Mouse (Mus musculus) small intestine, adult 2 months (tissue): ENCODE data around the gene Stx8. TPM values are rescaled to one million over a fixed set of nuclear protein-coding genes. Genes with fewer than 3 reads are reported as not detected.

Source experiments
- H3K27ac ChIP-seq: fragments of 200-500 bp; 2 replicates; pipeline ENCODE4 v1.5.1; 2012; ENCODE audit warnings: low read depth, low read length, control low read depth, inconsistent platforms; ENCODE audit not compliant: insufficient read depth
- H3K27me3 ChIP-seq: fragments of 200-500 bp; 2 replicates; pipeline ENCODE4 v1.6.1; 2012; ENCODE audit warnings: mild to moderate bottlenecking, moderate library complexity, low read length, inconsistent platforms; ENCODE audit not compliant: control insufficient read depth, insufficient read depth
- H3K36me3 ChIP-seq: fragments of 200-500 bp; 2 replicates; pipeline ENCODE4 v1.6.1; 2012; ENCODE audit warnings: mild to moderate bottlenecking, low read length, control low read depth, inconsistent platforms; ENCODE audit not compliant: control insufficient read depth, insufficient read depth
- H3K4me1 ChIP-seq: fragments of 200-500 bp; 2 replicates; pipeline ENCODE4 v1.6.1; 2012; ENCODE audit warnings: low read length, inconsistent platforms, mixed read lengths; ENCODE audit not compliant: control insufficient read depth, insufficient read depth, insufficient read length
- H3K4me3 ChIP-seq: fragments of 200-500 bp; 2 replicates; pipeline ENCODE4 v1.5.1; 2012; ENCODE audit warnings: low read depth, mild to moderate bottlenecking, control low read depth, inconsistent platforms, low read length, moderate library complexity
- CTCF ChIP-seq: fragments of 200-500 bp; IDR thresholded peaks from 2 replicates; pipeline ENCODE4 v1.5.1; 2012; ENCODE audit warnings: low read depth, mild to moderate bottlenecking, control low read depth, inconsistent platforms, low read length, moderate library complexity, mixed read lengths; ENCODE audit not compliant: insufficient replicate concordance, insufficient read length; ENCODE audit errors: extremely low read depth
- POLR2A ChIP-seq: fragments of 200-500 bp; IDR thresholded peaks from 2 replicates; pipeline ENCODE4 v1.6.1; 2012; ENCODE audit warnings: low read depth, mild to moderate bottlenecking, control low read depth, inconsistent platforms, low read length, moderate library complexity
- WGBS: fragments of 180-500 bp; shearing (Covaris S2); methylation state at CpG from one replicate; pipeline ENCODE4 v1.1.7; 2018; 5-methylcytosine and 5-hydroxymethylcytosine counted together
- polyA plus RNA-seq: library from polyadenylated mRNA; depleted of rRNA; stranded (reverse); fragments of >200 nt; gene quantifications from 2 replicates; pipeline ENCODE4 v1.2.3, GENCODE M21; 2012

Stx8 gene
- polyA plus RNA-seq, 1 experiment: 2.4 TPM

- no peak overlapping the region for H3K27ac ChIP-seq
- TF ChIP-seq POLR2A: no peak
- no peak for TF ChIP-seq CTCF
- 76% methylated on average over 5 of the region's 5 CpGs for WGBS
- no peak overlapping the region for H3K4me3 ChIP-seq
- H3K4me1 ChIP-seq: peaks cover 12% of the 10 kb centered on the region
- H3K36me3 ChIP-seq: no peaks in the 10 kb centered on the region
- no peaks in the 10 kb centered on the region for H3K27me3 ChIP-seq
These were observed 238.4 kb downstream of the Stx8 start for GRCm38 (mm10) chr11:68204407-68204806.

GRCm38 (mm10) chr11:68205572-68206229 is 239.7 kb downstream of the Stx8 start:
- H3K27ac ChIP-seq: no peak overlapping the region
- WGBS: 83% methylated on average over 10 of the region's 10 CpGs
- TF ChIP-seq CTCF: no peak
- TF ChIP-seq POLR2A: no peak

DNA sequence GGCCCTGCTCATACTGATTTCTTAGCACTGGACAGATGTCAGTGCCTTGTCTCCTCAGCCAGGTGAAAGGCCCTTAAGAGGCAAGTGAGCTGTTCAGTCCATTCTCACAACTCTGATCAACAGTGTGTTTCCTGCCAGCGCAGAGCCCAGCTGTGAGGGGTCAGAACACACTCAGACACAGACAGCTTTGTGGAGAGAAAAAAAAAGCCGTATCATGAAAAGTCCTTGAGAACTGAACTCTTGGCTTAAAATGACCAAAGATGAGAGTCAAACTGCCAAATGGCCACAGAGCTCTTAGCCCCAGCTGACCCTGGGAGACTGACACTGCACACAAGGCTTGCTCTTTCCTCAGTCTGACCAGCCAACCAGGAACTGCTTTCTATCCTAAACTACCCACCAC is 242.0 kb downstream of the Stx8 start:
- H3K4me3 ChIP-seq: no peak overlapping the region
- H3K27me3 ChIP-seq: no peaks in the 10 kb centered on the region
- 78% methylated on average over 2 of the region's 2 CpGs for WGBS
- H3K36me3 ChIP-seq: no peaks in the 10 kb centered on the region
- TF ChIP-seq POLR2A: no peak
- no peak for TF ChIP-seq CTCF
- H3K27ac ChIP-seq: peak overlapping the region; percentile 32
- H3K4me1 ChIP-seq: peaks cover 5% of the 10 kb centered on the region

More at GRCm38 (mm10) chr11:68205572-68206229, 239.7 kb downstream of the Stx8 start:
- H3K4me3 ChIP-seq: no peak overlapping the region
- no peaks in the 10 kb centered on the region for H3K36me3 ChIP-seq
- no peaks in the 10 kb centered on the region for H3K27me3 ChIP-seq
- H3K4me1 ChIP-seq: peaks cover 3% of the 10 kb centered on the region; the same call in 1 of the 2 replicates

DNA sequence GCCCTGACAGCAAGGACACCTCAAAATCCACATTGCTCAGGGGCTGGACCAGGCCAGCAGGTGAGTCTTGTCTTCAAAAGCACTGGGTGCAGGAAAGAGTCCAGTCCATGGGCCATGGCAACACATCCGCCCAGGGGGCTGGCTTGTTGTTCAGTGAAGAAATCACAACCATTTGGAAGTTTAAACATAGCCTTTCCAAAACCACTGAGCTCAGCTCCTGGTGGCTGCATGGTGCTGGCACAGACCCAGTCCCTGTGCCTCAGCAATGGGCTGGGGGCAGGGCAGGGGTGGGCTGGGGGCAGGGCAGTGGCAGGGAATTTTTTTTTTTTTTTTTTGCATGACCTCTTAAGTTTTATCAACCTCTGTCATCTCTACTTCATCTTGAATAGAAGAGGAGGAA is 242.6 kb downstream of the Stx8 start:
- Histone ChIP-seq H3K4me3 (no peak overlapping the region), H3K4me1 (peaks cover 5% of the 10 kb centered on the region), H3K27me3 (no peaks in the 10 kb centered on the region), H3K36me3 (no peaks in the 10 kb centered on the region), H3K27ac (peak overlapping the region; percentile 32)
- 79% methylated on average over 1 of the region's 1 CpGs for WGBS
- TF ChIP-seq POLR2A: no peak
- TF ChIP-seq CTCF: no peak

GRCm38 (mm10) chr11:68209506-68209905 is 243.5 kb downstream of the Stx8 start:
- H3K27ac ChIP-seq: no peak overlapping the region
- 86% methylated on average over 4 of the region's 4 CpGs for WGBS
- no peak for TF ChIP-seq POLR2A
- no peak for TF ChIP-seq CTCF
- H3K4me1 ChIP-seq: peaks cover 5% of the 10 kb centered on the region
- no peaks in the 10 kb centered on the region for H3K36me3 ChIP-seq
- no peak overlapping the region for H3K4me3 ChIP-seq
- H3K27me3 ChIP-seq: no peaks in the 10 kb centered on the region

DNA sequence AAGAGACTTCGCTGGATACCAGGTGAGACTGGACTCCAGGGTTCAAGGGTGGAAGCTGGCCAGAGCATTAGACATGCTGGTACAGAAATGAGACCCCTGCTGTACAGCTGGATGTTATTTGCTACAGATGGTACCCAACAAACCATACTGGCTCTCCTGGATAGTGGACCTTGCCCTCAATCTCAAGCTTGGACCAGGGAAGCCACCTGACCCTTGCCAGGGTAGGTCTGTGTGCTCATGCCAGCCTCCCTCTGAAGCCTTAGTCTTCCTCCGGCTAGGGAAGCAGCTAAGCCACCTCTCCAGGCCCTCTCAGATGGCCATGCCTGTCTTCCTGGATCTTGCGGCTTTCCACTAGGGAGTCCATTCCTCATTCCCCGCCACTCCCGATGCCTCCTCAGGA is 244.7 kb downstream of the Stx8 start:
- WGBS: 91% methylated on average over 5 of the region's 5 CpGs
- peaks cover 7% of the 10 kb centered on the region for H3K4me1 ChIP-seq

DNA sequence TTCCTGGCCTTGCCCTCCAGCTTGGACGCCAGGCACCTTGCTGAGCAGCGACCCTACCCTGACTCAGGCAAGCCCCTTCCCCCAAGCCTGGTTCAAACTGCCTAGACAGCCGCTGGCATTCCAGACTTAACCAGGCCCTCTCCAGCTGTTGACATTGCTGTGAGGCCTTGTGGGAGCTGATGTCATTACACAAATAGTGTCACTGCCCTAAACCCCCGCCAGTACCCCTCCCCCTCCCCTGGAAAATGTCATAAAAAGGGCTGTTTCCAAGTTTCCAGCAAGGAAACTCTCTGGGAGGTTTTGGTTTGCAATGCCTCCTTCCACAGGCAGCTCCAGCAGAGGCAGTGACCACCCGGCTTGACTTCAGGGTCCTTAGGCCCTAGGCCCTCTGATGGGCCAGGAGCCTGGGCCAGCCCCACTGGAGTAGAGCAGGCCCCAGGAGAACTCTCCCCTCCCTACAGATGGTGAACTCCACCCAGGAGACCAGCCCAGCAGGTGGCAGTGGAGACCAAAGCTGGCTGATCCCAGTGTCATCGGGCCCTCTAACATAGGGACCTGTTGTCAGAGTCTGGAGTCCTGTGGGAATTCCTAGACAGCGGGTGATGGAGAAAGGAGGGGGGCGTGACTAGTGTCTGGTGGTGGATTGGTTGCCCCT is 246.1 kb downstream of the Stx8 start:
- H3K27me3 ChIP-seq: no peaks in the 10 kb centered on the region
- WGBS: 53% methylated on average over 8 of the region's 8 CpGs
- no peaks in the 10 kb centered on the region for H3K36me3 ChIP-seq
- peaks cover 11% of the 10 kb centered on the region for H3K4me1 ChIP-seq
- no peak overlapping the region for H3K4me3 ChIP-seq
- TF ChIP-seq CTCF: peak; percentile 21; the same call in 1 of the 2 replicates
- no peak for TF ChIP-seq POLR2A
- H3K27ac ChIP-seq: 0 out of 2 replicates have a peak overlapping the region, but pooled peaks have one; percentile 17

More for the DNA sequence above, 244.7 kb downstream of the Stx8 start:
- no peak overlapping the region for H3K27ac ChIP-seq
- no peaks in the 10 kb centered on the region for H3K27me3 ChIP-seq
- H3K36me3 ChIP-seq: no peaks in the 10 kb centered on the region
- no peak overlapping the region for H3K4me3 ChIP-seq
- TF ChIP-seq POLR2A (no peak), CTCF (no peak)

DNA sequence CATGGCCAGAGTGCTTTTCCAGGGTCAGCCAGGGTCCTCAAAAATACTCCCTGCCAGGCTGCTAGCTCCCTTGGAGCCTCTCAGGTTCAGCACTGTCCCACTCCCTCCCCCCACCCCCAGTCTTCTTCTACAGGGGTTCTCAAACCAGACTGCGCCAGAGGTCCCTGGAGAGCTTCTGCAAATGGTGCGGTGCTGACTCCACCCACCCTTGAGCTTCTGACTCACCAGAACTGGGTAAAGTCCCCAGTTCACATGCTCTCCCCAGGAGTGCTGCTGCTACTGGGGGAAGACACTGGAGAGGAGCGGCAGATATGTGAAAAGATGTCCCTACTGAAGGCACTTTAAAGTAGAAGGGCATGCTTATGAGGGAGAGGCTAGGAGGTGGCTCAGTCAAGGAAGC is 247.9 kb downstream of the Stx8 start:
- Histone ChIP-seq H3K27ac (no peak overlapping the region), H3K4me3 (no peak overlapping the region), H3K4me1 (peaks cover 9% of the 10 kb centered on the region), H3K27me3 (no peaks in the 10 kb centered on the region), H3K36me3 (no peaks in the 10 kb centered on the region)
- TF ChIP-seq CTCF: no peak
- WGBS: 18% methylated on average over 3 of the region's 3 CpGs
